Mouse (Mus musculus) bone marrow macrophage, adult 2 months (primary cell): ENCODE data around the gene Myl9. TPM values are rescaled to one million over a fixed set of nuclear protein-coding genes. Genes with fewer than 3 reads are reported as not detected.

Experiments used
- H3K27ac ChIP-seq: 2 replicates; pipeline ENCODE4 v1.5.1; 2012; ENCODE audit warnings: low read depth, low read length; ENCODE audit not compliant: insufficient read depth
- H3K4me1 ChIP-seq: 2 replicates; pipeline ENCODE4 v1.6.1; 2012; ENCODE audit warnings: low read length; ENCODE audit not compliant: control insufficient read depth, insufficient read depth
- H3K4me3 ChIP-seq: 2 replicates; pipeline ENCODE4 v1.5.1; 2012; ENCODE audit warnings: mild to moderate bottlenecking, low read length, moderate library complexity; ENCODE audit not compliant: insufficient read depth
- CTCF ChIP-seq: IDR thresholded peaks from 2 replicates; pipeline ENCODE4 v1.5.1; 2012; ENCODE audit warnings: low read depth, mild to moderate bottlenecking, low read length, moderate library complexity
- POLR2A ChIP-seq: IDR thresholded peaks from 2 replicates; pipeline ENCODE4 v1.6.1; 2012; ENCODE audit warnings: mild to moderate bottlenecking, low read depth, low read length, borderline replicate concordance
- polyA plus RNA-seq: library from polyadenylated mRNA; stranded (reverse); fragments of >200 nt; gene quantifications from 2 replicates; pipeline ENCODE4 v1.2.4, GENCODE M21; 2012; ENCODE audit not compliant: missing spikeins, insufficient read depth, insufficient read length

Gene Myl9
- polyA plus RNA-seq, 1 experiment: 5.1 TPM

DNA sequence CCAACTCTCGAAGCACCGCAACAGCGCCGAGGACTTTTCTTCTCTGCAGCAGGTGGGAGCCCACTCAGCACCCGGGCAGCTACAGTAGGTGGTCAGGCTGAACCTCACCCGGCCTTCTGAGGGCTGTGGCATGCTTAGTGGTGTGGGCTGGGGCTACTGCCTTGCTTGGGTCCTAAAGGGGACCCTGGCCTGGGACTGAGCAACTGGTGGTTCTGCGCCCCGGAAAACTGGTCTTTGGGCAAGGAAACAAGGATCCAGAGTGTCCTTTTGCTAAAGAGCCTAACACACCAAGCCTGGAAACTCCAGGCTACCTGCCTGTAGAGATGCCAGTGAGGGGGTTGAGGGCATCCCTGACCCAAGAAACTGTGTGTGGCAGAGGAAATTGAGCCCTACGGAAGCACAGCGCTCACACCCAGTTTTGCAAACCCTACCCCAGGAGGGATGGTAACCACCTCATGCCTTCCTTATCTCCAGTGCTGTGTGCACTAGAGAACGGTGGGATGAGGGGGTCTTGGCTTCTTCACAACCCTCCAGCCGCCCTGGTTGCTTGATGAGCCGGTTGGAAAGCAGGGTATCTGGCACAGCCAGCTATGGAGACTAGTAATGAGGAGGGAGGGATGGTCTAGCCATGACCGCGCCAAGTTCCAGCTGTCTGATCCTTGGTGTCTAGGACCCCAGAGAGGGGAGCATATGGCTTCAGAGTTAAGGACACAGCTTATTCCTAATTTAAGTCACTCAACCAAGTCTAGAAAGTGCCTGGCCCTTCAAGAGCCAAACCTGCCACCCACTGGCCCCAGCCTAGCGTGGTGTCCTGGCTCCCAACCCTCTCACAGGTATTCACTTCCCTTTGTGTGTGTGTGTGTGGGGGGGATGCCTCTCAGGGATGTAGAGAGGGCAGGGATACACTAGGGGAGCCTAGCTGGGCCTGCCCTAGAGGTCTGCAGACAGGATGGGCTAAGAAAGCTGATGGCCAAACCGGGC, 525 bp downstream of the Myl9 start:
- Histone ChIP-seq H3K27ac (no peak overlapping the region), H3K4me1 (no peaks in the 10 kb centered on the region), H3K4me3 (no peak overlapping the region)
- TF ChIP-seq CTCF (no peak), POLR2A (no peak)

DNA sequence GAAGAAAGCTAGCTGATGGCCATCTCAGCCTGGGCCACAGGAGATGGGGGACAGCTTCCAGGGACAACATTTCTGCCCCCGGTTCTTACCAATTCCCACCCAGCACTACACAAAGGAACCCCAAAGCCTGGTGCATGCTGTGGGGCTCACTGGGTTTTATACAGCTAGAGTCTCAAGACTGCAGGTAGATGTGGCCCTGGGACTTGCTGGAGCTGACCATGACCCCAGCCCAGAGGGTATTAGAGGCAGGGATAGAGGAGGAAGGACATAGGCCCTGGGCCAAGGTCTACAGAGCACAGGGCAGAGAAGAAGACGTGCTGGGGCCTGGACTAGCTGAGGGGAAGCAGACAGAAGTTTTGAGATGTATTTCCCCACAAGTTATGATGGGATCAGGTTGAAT, 1.7 kb downstream of the Myl9 start:
- Histone ChIP-seq H3K27ac (no peak overlapping the region), H3K4me1 (no peaks in the 10 kb centered on the region), H3K4me3 (no peak overlapping the region)
- TF ChIP-seq CTCF: no peak
- no peak for TF ChIP-seq POLR2A

DNA sequence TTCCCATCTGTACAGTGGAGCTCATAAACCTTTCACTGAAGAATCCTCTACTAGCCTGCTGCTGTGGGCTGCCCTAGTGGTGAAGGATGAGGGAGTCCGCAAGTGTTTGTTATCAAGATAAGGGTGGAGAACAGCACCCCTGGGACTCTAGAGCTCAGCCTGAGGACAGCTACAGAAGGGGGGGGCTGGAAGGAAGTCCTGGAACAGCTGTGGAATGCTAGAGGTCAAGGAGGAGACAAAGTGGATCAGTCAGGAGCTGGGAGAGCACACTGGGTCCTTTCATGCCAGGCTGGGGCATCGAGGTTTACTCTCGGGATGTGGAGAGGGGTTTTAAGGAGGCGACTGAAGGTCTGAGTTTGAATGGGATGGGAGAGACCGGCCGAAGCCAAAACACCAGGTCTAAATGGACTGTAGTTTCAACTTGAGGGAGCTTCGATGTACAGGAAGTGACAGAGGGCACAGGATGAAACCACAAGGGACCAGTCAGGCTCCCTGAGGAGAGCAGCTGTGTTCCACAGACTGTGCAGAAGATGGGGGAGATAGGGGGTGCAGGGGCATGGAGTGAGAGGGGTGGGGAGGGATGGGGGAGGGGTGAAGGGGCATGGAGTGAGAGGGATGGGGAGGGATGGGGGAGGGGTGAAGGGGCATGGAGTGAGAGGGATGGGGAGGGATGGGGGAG, 2.2 kb downstream of the Myl9 start:
- Histone ChIP-seq H3K27ac (no peak overlapping the region), H3K4me3 (no peak overlapping the region), H3K4me1 (no peaks in the 10 kb centered on the region)
- TF ChIP-seq POLR2A (no peak), CTCF (no peak)

DNA sequence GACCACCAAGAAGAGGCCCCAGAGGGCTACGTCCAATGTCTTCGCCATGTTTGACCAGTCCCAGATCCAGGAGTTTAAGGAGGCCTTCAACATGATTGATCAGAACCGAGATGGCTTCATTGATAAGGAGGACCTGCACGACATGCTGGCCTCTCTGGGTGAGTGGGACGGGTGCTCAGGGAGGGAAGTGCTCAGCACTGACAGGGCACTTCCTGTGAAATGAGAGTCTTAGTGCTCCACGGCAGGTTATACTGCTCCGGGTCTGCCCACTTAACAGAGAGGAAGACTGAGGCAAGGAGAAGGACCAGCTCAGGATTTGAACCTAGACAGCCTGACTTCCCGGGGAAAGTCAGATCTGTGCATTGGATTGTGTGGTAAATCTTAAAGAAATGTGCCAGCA, 3.4 kb downstream of the Myl9 start:
- Histone ChIP-seq H3K4me3 (no peak overlapping the region), H3K4me1 (no peaks in the 10 kb centered on the region), H3K27ac (no peak overlapping the region)
- TF ChIP-seq POLR2A: no peak
- TF ChIP-seq CTCF: no peak

DNA sequence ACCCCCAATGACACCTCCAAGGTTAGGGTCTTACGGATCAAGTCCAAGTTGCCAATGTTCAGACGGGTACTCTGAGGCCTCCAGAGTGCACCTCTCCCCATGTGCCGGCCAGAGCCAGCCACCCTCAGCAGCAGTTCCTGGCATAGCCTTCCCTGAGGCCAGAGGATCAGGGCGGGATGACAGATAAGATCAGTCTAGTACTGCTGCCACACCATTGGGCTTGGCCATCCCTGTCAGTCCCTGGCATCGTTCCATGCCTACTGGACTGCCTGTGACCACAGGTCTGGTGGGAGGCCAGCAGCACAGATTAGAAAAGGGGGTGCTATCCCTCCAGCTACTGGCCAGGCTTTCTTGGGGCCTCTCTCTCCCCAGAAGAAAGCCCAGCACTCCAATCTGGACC, 3.8 kb downstream of the Myl9 start:
- no peak overlapping the region for H3K27ac ChIP-seq
- no peaks in the 10 kb centered on the region for H3K4me1 ChIP-seq
- H3K4me3 ChIP-seq: no peak overlapping the region
- TF ChIP-seq CTCF: no peak
- TF ChIP-seq POLR2A: no peak

DNA sequence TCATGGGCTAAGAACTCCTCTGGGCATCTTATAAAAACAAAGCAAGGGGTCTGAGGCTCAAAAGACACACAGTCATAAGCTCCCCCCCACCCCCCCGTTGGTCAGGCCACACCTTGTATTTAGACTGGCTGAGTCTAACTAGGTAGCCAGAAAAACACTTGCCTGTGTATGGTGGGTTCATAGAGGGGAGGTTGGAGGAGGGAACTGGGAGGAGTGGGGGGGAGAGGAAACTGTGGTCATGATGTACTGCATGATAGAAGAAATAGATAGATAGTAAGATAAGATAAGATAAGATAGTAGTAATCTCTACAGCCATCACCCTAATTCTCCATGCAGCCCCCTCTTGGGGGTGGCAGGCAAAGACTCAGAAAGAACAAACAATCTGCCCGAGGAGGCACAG, 4.3 kb downstream of the Myl9 start:
- H3K27ac ChIP-seq: no peak overlapping the region
- TF ChIP-seq CTCF (no peak), POLR2A (no peak)
- no peak overlapping the region for H3K4me3 ChIP-seq
- H3K4me1 ChIP-seq: no peaks in the 10 kb centered on the region

DNA sequence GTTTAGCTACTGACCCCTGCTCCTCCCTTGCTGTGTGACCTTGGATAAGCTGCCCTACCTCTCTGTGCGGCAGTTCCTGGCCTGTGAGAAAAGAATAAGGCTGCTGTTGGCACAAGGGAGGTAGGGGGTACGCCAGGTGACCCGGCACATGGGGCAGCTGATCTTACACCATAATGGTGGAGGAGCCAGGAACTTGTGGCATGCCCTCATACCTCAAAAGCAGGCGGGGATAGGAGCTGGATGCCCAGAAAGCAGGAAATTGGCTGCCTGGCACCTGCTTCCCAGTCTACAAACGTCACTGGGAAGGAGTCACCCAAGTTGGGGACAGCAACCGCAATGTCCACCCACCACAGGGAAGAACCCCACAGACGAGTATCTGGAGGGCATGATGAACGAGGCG, 4.9 kb downstream of the Myl9 start:
- Histone ChIP-seq H3K4me1 (no peaks in the 10 kb centered on the region), H3K4me3 (no peak overlapping the region), H3K27ac (no peak overlapping the region)
- TF ChIP-seq CTCF (no peak), POLR2A (no peak)

DNA sequence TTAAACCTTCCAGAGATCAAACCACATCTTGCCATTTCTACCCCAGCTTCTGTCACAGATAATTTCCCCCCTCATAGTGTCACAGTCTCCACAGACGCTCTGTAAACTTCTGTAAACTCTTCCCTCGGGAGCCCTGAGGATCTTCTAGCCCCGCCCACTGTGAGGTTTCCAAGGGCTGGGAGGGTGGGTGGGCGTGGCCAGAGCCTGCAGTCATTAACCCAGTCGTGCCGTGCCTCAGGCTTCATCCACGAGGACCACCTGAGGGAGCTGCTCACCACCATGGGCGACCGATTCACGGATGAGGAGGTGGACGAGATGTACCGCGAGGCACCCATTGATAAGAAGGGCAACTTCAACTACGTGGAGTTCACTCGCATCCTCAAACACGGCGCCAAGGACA, 5.5 kb downstream of the Myl9 start:
- Histone ChIP-seq H3K27ac (no peak overlapping the region), H3K4me3 (no peak overlapping the region), H3K4me1 (no peaks in the 10 kb centered on the region)
- TF ChIP-seq CTCF (no peak), POLR2A (no peak)

DNA sequence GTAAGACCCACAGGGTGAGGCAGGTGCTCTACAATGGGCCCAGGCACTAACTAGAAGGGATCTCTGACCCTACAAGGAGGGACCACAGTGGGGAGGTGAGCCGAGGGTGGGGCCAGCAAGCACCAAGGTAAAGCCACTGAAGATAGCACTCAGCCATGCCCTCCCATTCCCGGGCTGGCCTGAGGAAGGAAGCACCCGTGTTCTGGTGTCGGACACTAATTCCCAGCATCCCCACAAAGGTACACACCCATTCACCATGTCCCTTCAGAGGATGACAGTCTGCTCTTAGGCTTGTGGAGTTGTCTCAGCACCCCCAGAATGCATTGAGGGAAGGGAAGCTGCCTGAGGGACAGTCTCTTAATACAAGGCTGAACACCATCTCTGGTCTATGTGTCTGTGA, 6.1 kb downstream of the Myl9 start:
- TF ChIP-seq POLR2A (no peak), CTCF (no peak)
- Histone ChIP-seq H3K4me3 (no peak overlapping the region), H3K27ac (no peak overlapping the region), H3K4me1 (no peaks in the 10 kb centered on the region)

DNA sequence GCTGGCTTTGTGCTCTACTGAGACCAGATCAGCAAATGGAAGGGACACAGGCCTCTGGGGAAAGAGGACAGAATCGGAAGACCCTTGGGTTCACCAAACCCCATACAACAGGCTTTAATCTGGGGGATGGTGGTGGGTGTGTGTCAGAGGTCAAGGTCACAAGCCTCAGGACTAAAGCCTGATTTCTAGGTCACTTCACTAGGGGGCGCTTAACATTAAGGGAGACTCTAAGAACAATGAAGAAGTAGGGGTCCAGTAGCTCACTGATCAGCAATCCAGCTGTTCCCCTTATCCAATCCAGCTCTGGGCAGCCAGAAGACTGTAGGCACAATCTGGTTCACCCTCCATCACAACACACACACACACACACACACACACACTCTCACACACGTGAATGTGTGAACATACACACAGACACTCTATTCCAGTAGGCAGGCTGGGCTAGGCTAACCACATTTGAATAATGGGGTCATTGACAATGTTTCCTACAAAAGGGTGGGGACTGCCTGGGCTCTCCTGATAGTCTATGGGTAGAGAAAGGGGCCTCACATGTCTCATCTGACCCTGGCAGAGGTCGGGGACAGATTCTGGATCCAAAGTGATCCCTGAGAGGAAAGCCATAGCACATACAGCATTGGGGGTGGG, 6.7 kb downstream of the Myl9 start:
- TF ChIP-seq POLR2A (no peak), CTCF (peak; percentile 5; the same call in 1 of the 2 replicates)
- no peak overlapping the region for H3K4me3 ChIP-seq
- no peaks in the 10 kb centered on the region for H3K4me1 ChIP-seq
- H3K27ac ChIP-seq: no peak overlapping the region
